Mouse (Mus musculus): ENCODE results near the gene Eng. TPM values are rescaled to one million over a fixed set of nuclear protein-coding genes. Genes with fewer than 3 reads are reported as not detected.
A peak's percentile ranks its signal among the peaks of the same experiment; 100 is the strongest.

Eng gene
- polyA plus RNA-seq, 1 experiment from 2014 or later = 57.9 TPM

DNA sequence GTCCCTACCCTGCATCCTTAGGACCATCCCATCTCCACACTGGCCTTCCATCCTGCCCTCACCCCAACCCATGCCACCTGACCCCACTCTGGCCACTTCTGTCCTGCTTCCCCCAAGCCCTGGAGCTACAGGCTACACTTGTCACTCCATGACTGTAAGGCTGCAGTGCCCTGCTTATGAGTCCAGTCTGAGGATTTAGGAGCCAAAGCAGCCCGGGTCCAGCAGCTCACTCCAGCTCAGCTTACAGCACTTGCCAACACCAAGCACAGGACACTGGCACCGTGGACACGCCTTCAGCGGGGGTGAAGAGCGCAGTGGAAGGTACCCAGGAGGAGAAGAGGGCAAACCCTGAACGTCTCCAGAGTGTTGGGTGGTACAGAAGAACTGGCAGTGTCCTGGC lies 60.6 kb downstream of the Eng start:
- DNase-seq (ENCODE audit: low spot score) = no peak
- Histone ChIP-seq H3K27me3 (replicated peaks; ENCODE audit: control insufficient read depth, insufficient read depth, low read length) (no peaks in the 10 kb centered on the region), H3K9ac (ENCODE audit: low read depth, low read length) (no peak overlapping the region), H3K36me3 (ENCODE audit: control insufficient read depth, insufficient read depth, low read length) (peaks cover 82% of the 10 kb centered on the region), H3K4me3 (ENCODE audit: low read depth, low read length) (no peak overlapping the region), H3K4me1 (ENCODE audit: control insufficient read depth, insufficient read depth, low read length) (0 out of 2 replicates have a peak, but pooled peaks cover 3% of the 10 kb centered on the region), H3K4me2 (ENCODE audit: low read depth, low read length) (no peak overlapping the region), H3K9me3 (ENCODE audit: control insufficient read depth, low read length) (no peaks in the 10 kb centered on the region), H3K27ac (replicated peaks; ENCODE audit: low read depth, low read length) (no peak overlapping the region)
- no peak for ATAC-seq (ENCODE audit: low read depth)
- 92% methylated on average over 6 of the region's 6 CpGs for WGBS

DNA sequence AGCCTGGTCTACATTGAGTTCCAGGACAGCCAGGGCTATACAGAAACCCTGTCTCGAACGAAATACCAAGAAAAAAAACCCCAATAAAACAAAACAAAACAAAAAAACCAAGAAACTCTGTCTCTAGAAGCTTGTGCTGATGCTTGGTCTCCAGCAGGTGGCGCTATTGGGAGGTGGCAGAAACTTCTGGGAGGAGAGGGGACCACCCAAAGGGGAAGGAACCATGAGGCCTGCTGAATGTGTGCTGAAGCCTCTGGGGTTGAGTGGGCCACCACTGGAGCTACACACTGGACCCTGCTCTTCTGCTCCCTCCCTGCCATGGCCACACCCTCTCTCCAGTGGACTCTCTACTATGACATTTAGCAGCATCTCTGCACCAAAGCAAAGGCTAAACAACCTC lies 62.2 kb downstream of the Eng start:
- DNase-seq (ENCODE audit: low spot score) (peak; percentile 73), ATAC-seq (ENCODE audit: low read depth) (no peak)
- Histone ChIP-seq H3K9ac (ENCODE audit: low read depth, low read length) (no peak overlapping the region), H3K27me3 (replicated peaks; ENCODE audit: control insufficient read depth, insufficient read depth, low read length) (no peaks in the 10 kb centered on the region), H3K4me3 (ENCODE audit: low read depth, low read length) (no peak overlapping the region), H3K36me3 (ENCODE audit: control insufficient read depth, insufficient read depth, low read length) (peaks cover 70% of the 10 kb centered on the region), H3K4me2 (ENCODE audit: low read depth, low read length) (no peak overlapping the region), H3K4me1 (ENCODE audit: control insufficient read depth, insufficient read depth, low read length) (0 out of 2 replicates have a peak, but pooled peaks cover 3% of the 10 kb centered on the region), H3K9me3 (ENCODE audit: control insufficient read depth, low read length) (no peaks in the 10 kb centered on the region), H3K27ac (replicated peaks; ENCODE audit: low read depth, low read length) (no peak overlapping the region)
- 50% methylated on average over 3 of the region's 3 CpGs for WGBS

DNA sequence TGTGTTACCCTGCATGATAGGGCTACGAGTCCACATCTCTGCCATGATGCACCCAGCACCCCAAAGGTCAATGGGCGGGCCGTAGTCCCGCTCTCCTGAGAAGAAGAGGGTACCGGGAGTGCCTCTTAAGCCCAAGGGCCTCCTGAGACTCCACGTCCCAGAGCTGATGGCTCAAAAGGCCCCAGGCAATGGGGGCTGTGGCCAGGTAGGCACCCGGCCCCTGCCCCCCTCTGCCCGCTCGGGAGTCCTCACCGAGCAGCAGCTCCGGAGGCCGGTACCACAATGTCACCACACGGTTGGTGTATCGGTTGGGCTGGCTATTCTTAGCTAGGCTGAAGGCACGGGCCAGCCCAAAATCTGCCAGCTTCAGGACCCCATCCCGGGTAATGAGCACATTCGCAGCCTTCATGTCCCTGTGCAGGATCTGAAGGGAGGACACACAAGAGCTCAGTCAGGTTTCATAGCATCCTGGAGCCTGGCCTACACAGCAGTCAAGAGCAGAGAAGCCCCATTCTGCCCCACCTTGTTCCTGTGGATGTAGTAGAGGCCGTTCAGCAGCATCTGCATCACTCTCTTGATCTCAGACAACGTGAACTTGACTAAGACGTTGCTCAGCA lies 63.2 kb downstream of the Eng start:
- Histone ChIP-seq H3K27me3 (replicated peaks; ENCODE audit: control insufficient read depth, insufficient read depth, low read length) (no peaks in the 10 kb centered on the region), H3K9ac (ENCODE audit: low read depth, low read length) (no peak overlapping the region), H3K4me2 (ENCODE audit: low read depth, low read length) (no peak overlapping the region), H3K27ac (replicated peaks; ENCODE audit: low read depth, low read length) (no peak overlapping the region), H3K4me3 (ENCODE audit: low read depth, low read length) (no peak overlapping the region), H3K36me3 (ENCODE audit: control insufficient read depth, insufficient read depth, low read length) (peaks cover 61% of the 10 kb centered on the region), H3K4me1 (ENCODE audit: control insufficient read depth, insufficient read depth, low read length) (0 out of 2 replicates have a peak, but pooled peaks cover 3% of the 10 kb centered on the region), H3K9me3 (ENCODE audit: control insufficient read depth, low read length) (no peaks in the 10 kb centered on the region)
- ATAC-seq (ENCODE audit: low read depth) (no peak), DNase-seq (ENCODE audit: low spot score) (no peak)
- WGBS = 91% methylated on average over 19 of the region's 20 CpGs

DNA sequence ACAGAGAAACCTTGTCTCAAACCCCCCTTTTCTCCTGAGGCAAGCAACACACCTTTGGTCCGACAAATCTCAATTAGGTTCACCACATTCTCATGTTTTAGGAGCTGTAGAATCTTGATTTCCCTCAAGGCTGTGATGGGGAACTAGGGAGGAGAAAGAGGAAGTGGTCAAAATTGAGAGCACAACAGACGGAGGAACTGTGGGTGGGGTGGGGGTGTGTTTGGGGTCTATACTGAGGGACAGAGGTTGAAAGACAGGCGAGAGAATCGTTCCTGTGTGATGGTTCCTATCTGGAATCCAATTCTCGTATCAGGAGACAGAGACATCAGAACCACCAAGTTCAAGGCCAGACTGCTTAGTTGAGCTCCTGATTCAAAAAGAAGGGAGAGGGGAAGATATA lies 64.0 kb downstream of the Eng start:
- no peak overlapping the region for H3K9ac ChIP-seq (ENCODE audit: low read depth, low read length)
- no peak overlapping the region for H3K27ac ChIP-seq (replicated peaks; ENCODE audit: low read depth, low read length)
- H3K36me3 ChIP-seq (ENCODE audit: control insufficient read depth, insufficient read depth, low read length) = peaks cover 53% of the 10 kb centered on the region
- no peak overlapping the region for H3K4me2 ChIP-seq (ENCODE audit: low read depth, low read length)
- 81% methylated on average over 5 of the region's 5 CpGs for WGBS
- H3K4me3 ChIP-seq (ENCODE audit: low read depth, low read length) = no peak overlapping the region
- H3K4me1 ChIP-seq (ENCODE audit: control insufficient read depth, insufficient read depth, low read length) = 0 out of 2 replicates have a peak, but pooled peaks cover 3% of the 10 kb centered on the region
- ATAC-seq (ENCODE audit: low read depth) (no peak), DNase-seq (ENCODE audit: low spot score) (no peak)
- H3K27me3 ChIP-seq (replicated peaks; ENCODE audit: control insufficient read depth, insufficient read depth, low read length) = no peaks in the 10 kb centered on the region
- no peaks in the 10 kb centered on the region for H3K9me3 ChIP-seq (ENCODE audit: control insufficient read depth, low read length)

DNA sequence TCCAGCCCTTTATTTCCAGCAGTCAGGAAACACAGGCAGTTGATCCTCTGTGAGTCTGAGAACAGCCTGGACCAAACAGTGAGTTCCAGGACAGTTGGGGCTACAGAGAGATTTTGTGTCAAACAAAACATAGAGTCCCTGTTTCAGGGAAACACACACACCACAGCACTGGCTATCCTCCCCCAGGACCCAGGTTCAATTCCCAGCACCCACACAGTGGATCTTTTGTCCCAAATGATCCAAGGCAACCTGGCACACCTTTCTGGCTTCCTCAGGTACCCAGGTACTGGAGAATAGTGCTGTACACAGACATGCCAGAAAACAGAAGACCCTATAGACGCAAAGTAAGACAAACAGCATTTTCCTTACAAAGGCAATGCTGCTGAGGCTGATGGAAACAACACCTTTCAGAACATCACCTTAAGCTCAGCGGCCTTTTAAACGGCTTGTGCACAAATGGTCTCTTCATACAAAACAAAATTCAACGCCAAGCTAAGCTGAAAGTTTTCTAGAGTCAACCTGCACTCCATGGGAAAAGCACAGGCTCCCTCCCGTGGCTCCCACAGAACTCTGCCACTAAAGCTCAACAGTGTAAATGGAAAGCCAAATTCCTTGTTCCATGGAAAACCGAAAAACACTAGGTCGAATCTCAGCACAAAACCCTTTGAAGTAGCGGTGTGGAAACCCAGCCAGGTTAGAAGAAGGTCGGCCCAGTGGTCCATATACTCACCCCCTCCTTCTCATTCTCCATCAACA lies 65.1 kb downstream of the Eng start:
- Histone ChIP-seq H3K4me2 (ENCODE audit: low read depth, low read length) (peak overlapping the region; percentile 78), H3K27me3 (replicated peaks; ENCODE audit: control insufficient read depth, insufficient read depth, low read length) (no peaks in the 10 kb centered on the region), H3K36me3 (ENCODE audit: control insufficient read depth, insufficient read depth, low read length) (peaks cover 42% of the 10 kb centered on the region), H3K27ac (replicated peaks; ENCODE audit: low read depth, low read length) (peak overlapping the region; percentile 95), H3K9me3 (ENCODE audit: control insufficient read depth, low read length) (no peaks in the 10 kb centered on the region), H3K4me1 (ENCODE audit: control insufficient read depth, insufficient read depth, low read length) (0 out of 2 replicates have a peak, but pooled peaks cover 3% of the 10 kb centered on the region), H3K4me3 (ENCODE audit: low read depth, low read length) (peak overlapping the region; percentile 91), H3K9ac (ENCODE audit: low read depth, low read length) (peak overlapping the region; percentile 86)
- DNase-seq (ENCODE audit: low spot score) (no peak), ATAC-seq (ENCODE audit: low read depth) (no peak)
- 29% methylated on average over 9 of the region's 9 CpGs for WGBS

DNA sequence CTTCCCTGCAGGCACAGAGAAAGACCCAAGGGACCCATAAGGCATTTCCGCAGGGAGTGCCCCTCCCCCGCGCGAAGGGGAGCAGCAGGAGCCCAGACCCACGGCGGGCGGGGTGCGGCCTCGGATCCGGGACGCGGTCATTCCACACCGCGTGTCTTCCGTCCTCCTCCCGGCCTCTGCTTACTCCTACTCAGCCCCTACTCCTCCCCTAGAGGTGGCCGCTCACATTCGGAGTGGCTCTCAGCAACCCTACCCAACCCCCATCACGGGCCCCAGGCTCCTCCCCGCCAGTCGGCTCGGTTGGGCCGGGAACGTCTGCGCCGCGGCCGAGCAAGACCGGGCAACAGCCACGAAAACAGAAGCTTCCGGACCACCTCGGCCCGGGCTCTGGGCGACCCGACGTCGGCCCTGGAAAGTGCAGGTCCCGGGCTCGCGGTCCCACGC lies 65.7 kb downstream of the Eng start:
- under 1% methylated on average over 32 of the region's 41 CpGs for WGBS
- Histone ChIP-seq H3K27ac (replicated peaks; ENCODE audit: low read depth, low read length) (peak overlapping the region; percentile 95), H3K4me2 (ENCODE audit: low read depth, low read length) (peak overlapping the region; percentile 78), H3K9me3 (ENCODE audit: control insufficient read depth, low read length) (no peaks in the 10 kb centered on the region), H3K9ac (ENCODE audit: low read depth, low read length) (peak overlapping the region; percentile 86), H3K36me3 (ENCODE audit: control insufficient read depth, insufficient read depth, low read length) (peaks cover 36% of the 10 kb centered on the region), H3K27me3 (replicated peaks; ENCODE audit: control insufficient read depth, insufficient read depth, low read length) (no peaks in the 10 kb centered on the region), H3K4me3 (ENCODE audit: low read depth, low read length) (peak overlapping the region; percentile 91), H3K4me1 (ENCODE audit: control insufficient read depth, insufficient read depth, low read length) (0 out of 2 replicates have a peak, but pooled peaks cover 3% of the 10 kb centered on the region)
- peak; percentile 70 for DNase-seq (ENCODE audit: low spot score)
- peak; percentile 45 for ATAC-seq (ENCODE audit: low read depth)

DNA sequence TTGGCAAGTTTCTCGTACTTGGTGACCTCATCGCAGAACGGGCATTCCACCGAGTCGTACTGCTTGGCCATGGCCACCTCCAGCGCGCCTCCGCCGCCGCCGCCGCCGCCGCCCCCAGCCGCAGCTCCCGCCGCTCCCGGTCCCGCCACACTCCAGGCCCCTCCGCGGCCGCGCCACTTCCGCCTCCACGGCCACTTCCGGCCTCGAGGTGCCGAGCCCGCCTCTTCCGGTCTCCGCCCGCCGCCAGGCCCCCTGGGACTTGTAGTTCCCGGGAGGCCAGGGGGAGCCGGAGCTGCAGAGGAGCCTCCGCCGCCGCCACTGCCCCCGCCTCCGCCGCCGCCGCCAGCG lies 66.2 kb downstream of the Eng start:
- H3K9ac ChIP-seq (ENCODE audit: low read depth, low read length) = peak overlapping the region; percentile 86
- ATAC-seq (ENCODE audit: low read depth) (peak; percentile 93), DNase-seq (ENCODE audit: low spot score) (peak; percentile 95)
- H3K4me3 ChIP-seq (ENCODE audit: low read depth, low read length) = peak overlapping the region; percentile 91
- H3K9me3 ChIP-seq (ENCODE audit: control insufficient read depth, low read length) = no peaks in the 10 kb centered on the region
- peak overlapping the region; percentile 95 for H3K27ac ChIP-seq (replicated peaks; ENCODE audit: low read depth, low read length)
- H3K27me3 ChIP-seq (replicated peaks; ENCODE audit: control insufficient read depth, insufficient read depth, low read length) = no peaks in the 10 kb centered on the region
- WGBS = no CpG with 5 or more reads among the region's 44 CpGs
- 0 out of 2 replicates have a peak, but pooled peaks cover 3% of the 10 kb centered on the region for H3K4me1 ChIP-seq (ENCODE audit: control insufficient read depth, insufficient read depth, low read length)
- peaks cover 32% of the 10 kb centered on the region for H3K36me3 ChIP-seq (ENCODE audit: control insufficient read depth, insufficient read depth, low read length)
- peak overlapping the region; percentile 78 for H3K4me2 ChIP-seq (ENCODE audit: low read depth, low read length)

DNA sequence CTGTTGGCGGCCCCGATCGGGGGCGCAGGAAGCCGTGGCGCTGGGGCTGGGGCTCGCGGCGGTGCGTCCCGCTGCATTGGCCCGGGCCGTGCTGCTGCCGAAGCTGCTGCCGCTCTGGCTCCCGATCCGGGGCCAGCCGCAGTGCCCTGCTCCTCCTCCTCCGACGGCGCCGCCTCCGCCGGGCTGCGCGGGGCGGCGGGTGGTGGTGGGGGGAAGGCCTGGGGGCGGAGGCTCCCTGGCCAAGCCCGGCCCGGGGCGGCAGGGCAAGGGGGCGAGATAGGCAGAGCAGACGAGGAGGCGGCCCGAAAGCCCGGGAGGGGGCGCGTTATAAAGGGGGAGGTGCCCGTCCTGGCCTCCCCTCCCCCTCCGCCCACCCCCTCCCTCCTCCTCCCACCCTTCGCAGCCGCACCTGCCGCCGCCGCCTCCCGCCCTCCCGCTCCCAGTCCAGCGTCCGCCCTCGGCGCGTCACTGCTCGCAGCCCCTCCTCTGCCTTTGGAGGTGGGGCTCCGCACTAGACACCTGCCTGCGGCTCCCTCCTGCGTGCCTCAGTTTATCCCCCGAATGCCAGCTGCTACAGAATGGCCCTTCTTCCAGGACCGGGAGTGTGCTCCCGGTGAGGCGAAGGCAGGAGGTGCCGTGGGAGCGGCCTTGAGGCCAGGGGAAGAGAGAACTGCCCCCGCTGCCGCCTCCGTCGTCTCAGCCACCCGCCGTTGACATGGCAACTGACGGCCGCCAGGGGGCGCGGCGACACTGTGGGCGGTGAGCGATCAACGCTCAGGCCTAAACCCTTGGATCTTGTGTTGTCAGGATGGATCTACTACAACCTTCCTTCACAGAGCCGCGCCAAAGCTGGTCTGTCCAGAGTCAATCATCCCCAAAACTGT lies 66.8 kb downstream of the Eng start, which contains the start of gene Cdk9:
Gene Cdk9 (minus strand): TSS at position 143 of the 884 bp plus-strand sequence.
- Histone ChIP-seq H3K27ac (replicated peaks; ENCODE audit: low read depth, low read length) (peak within 1 kb of the TSS; percentile 95), H3K4me1 (ENCODE audit: control insufficient read depth, insufficient read depth, low read length) (0 out of 2 replicates have a peak, but pooled peaks cover 3% of the 10 kb centered on the region), H3K9ac (ENCODE audit: low read depth, low read length) (peak within 1 kb of the TSS; percentile 86), H3K27me3 (replicated peaks; ENCODE audit: control insufficient read depth, insufficient read depth, low read length) (no peaks in the 10 kb centered on the region), H3K4me2 (ENCODE audit: low read depth, low read length) (peak within 1 kb of the TSS; percentile 78), H3K4me3 (ENCODE audit: low read depth, low read length) (peak within 1 kb of the TSS; percentile 91), H3K9me3 (ENCODE audit: control insufficient read depth, low read length) (no peaks in the 10 kb centered on the region), H3K36me3 (ENCODE audit: control insufficient read depth, insufficient read depth, low read length) (peaks cover 25% of the 10 kb centered on the region)
- DNase-seq (ENCODE audit: low spot score) (peak; percentile 94), ATAC-seq (ENCODE audit: low read depth) (peak; percentile 91)
- WGBS = 0% methylated on average over 24 of the region's 79 CpGs
